Mouse (Mus musculus) kidney, adult 2 months (tissue): Measurements from ENCODE around the gene Kif27. TPM values are rescaled to one million over a fixed set of nuclear protein-coding genes. Genes with fewer than 3 reads are reported as not detected.

Source experiments
- DNase-seq: peaks from one replicate; pipeline ENCODE4 v3.0.0; 2021
- H3K27ac ChIP-seq: fragments of 200-500 bp; 2 replicates; pipeline ENCODE4 v1.5.1; 2012; ENCODE audit warnings: low read depth, low read length, control low read depth, inconsistent platforms; ENCODE audit not compliant: insufficient read depth
- H3K27me3 ChIP-seq: fragments of 200-500 bp; replicated peaks from 2 replicates; pipeline ENCODE4 v1.6.1; 2012; ENCODE audit warnings: mild to moderate bottlenecking, moderate library complexity, low read length, inconsistent platforms; ENCODE audit not compliant: control insufficient read depth, insufficient read depth
- H3K36me3 ChIP-seq: fragments of 200-500 bp; 2 replicates; pipeline ENCODE4 v1.6.1; 2012; ENCODE audit warnings: mild to moderate bottlenecking, moderate library complexity, low read length, inconsistent platforms; ENCODE audit not compliant: control insufficient read depth, insufficient read depth
- H3K4me1 ChIP-seq: fragments of 200-500 bp; 2 replicates; pipeline ENCODE4 v1.6.1; 2011; ENCODE audit warnings: low read length; ENCODE audit not compliant: control insufficient read depth, insufficient read depth
- H3K4me3 ChIP-seq: fragments of 200-500 bp; 2 replicates; pipeline ENCODE4 v1.5.1; 2011; ENCODE audit warnings: mild to moderate bottlenecking, low read depth, low read length, control low read depth; ENCODE audit not compliant: insufficient read depth
- CTCF ChIP-seq: fragments of 200-500 bp; conservative IDR thresholded peaks from 2 replicates; pipeline ENCODE4 v1.5.1; 2011; ENCODE audit warnings: low read depth, mild to moderate bottlenecking, control low read depth, low read length, moderate library complexity, mixed read lengths; ENCODE audit not compliant: insufficient read depth, insufficient read length
- POLR2A ChIP-seq: fragments of 200-500 bp; IDR thresholded peaks from one replicate; pipeline ENCODE4 v1.6.1; 2011; ENCODE audit warnings: low read depth, low read length, control low read depth
- WGBS: fragments of 180-500 bp; shearing (Covaris S2); methylation state at CpG from one replicate; pipeline ENCODE4 v1.1.7; 2018; 5-methylcytosine and 5-hydroxymethylcytosine counted together
- polyA plus RNA-seq: library from polyadenylated mRNA; depleted of rRNA; stranded (reverse); fragments of >200 nt; gene quantifications from 2 replicates; pipeline ENCODE4 v1.2.3, GENCODE M21; 2012; rRNA removed

Kif27 gene
- polyA plus RNA-seq, 1 experiment = 0.22 TPM

DNA sequence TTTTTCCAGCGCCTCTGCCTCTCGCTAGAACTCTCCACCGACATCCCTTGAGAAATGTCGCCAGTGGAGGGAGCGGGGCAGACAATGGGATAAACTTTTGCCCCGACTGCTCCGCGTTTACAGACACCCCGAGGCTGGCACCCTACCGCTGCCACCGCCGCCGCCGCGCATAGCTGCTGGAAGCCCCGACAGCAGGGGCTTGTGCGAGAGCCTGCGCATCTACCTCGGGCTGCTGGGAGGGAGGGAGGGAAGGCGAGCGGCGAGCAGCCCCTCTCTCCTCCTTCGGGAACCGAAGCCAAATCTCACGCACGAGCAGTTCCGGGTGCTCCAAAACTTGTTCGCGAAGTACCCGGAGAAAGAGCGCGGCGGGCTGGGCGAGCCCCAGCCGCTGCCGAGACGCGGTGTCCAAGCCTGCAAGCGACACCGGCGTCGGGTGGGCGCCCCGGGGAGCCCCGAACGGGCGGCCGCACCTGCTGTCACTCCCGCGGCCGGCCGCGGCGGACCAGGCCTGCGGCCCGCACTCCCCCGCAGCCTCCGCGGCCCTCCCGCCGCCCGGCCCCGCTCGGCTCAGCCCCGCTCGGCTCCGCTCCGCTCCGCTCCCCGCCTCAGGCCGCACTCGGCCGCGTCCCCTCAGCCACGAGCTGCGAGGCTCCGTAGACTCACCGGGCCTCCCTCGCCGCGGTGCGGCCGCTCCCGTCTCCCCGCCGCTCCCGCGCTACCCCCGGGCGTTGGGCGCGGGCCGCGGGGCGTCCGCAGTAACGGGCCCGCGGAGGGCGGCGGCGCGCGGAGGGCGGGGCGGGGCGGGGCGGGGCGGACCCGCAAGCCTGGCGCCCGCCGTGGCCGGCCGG, 85.3 kb downstream of the Kif27 start:
- no peaks in the 10 kb centered on the region for H3K27me3 ChIP-seq
- TF ChIP-seq POLR2A (no peak), CTCF (no peak)
- H3K27ac ChIP-seq = peak overlapping the region; percentile 51
- peak; percentile 39 for DNase-seq
- WGBS = 2% methylated on average over 114 of the region's 115 CpGs
- no peaks in the 10 kb centered on the region for H3K36me3 ChIP-seq
- peaks cover 5% of the 10 kb centered on the region; the same call in 1 of the 2 replicates for H3K4me1 ChIP-seq
- peak overlapping the region; percentile 100 for H3K4me3 ChIP-seq

DNA sequence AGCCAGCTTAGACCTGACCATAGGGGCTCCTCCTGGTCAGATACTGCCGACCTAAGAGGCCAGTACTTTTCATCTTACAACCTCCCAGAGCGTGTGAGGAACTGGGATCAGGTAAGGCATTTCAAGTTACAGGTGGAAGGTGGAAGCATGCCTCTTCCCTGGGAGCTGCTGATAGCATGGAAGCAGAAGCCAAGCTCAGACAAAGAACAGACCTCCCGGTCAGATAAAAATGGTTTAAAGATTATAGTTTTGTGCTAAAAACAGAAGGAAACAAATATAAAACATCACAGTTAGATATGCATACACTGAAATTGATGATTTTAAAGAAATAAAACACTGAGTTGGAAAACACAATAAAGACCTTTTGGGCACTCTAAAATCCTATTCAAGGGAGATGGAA, 92.1 kb downstream of the Kif27 start:
- H3K27ac ChIP-seq = no peak overlapping the region
- WGBS = 63% methylated on average over 3 of the region's 3 CpGs
- H3K4me3 ChIP-seq = no peak overlapping the region
- no peaks in the 10 kb centered on the region for H3K27me3 ChIP-seq
- no peaks in the 10 kb centered on the region for H3K4me1 ChIP-seq
- no peaks in the 10 kb centered on the region for H3K36me3 ChIP-seq
- TF ChIP-seq CTCF (no peak), POLR2A (no peak)
- DNase-seq = no peak

DNA sequence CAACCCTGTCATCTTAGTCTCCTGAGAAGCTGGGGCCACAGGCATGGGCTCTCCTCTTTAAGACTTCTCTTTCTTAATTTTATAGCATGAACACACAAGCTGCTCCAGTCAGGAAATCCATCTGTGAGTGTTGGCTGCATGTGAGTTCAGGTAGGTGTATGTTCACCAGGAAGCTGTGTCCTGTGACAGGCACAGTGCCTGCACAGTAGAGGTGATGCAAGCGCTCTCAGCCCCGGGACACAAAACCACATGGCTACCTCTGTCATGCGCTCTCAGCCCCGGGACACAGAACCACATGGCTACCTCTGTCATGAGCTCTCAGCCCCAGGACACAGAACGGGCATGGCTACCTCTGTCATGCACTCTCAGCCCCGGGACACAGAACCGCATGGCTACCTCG, 95.4 kb downstream of the Kif27 start:
- DNase-seq = no peak
- Histone ChIP-seq H3K4me1 (no peaks in the 10 kb centered on the region), H3K4me3 (no peak overlapping the region), H3K27me3 (no peaks in the 10 kb centered on the region), H3K27ac (no peak overlapping the region), H3K36me3 (peaks cover 3% of the 10 kb centered on the region)
- TF ChIP-seq POLR2A = no peak
- no peak for TF ChIP-seq CTCF
- WGBS = 87% methylated on average over 8 of the region's 8 CpGs

DNA sequence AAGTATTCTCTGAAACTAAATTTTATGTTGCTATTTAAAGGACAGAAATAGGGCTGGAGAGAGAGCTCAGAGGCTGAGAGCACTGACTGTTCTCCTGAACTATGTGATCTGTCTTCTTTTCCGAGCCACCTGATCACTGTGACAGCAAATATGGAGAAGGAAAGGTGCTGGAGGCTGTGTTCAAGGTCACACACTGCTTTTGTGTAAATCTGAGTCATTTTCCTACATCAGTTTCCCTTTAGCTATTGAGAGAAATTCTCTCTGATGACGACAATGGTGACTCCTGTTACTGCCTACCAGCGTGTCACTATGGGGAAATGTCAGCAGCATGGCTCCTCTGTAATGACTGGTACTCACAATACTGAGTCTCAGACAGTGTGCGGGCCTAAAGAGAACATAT, 97.2 kb downstream of the Kif27 start:
- Histone ChIP-seq H3K4me1 (no peaks in the 10 kb centered on the region), H3K27ac (no peak overlapping the region), H3K4me3 (no peak overlapping the region), H3K36me3 (peaks cover 3% of the 10 kb centered on the region), H3K27me3 (no peaks in the 10 kb centered on the region)
- WGBS = 90% methylated on average over 4 of the region's 4 CpGs
- DNase-seq = no peak
- TF ChIP-seq CTCF = no peak
- no peak for TF ChIP-seq POLR2A

DNA sequence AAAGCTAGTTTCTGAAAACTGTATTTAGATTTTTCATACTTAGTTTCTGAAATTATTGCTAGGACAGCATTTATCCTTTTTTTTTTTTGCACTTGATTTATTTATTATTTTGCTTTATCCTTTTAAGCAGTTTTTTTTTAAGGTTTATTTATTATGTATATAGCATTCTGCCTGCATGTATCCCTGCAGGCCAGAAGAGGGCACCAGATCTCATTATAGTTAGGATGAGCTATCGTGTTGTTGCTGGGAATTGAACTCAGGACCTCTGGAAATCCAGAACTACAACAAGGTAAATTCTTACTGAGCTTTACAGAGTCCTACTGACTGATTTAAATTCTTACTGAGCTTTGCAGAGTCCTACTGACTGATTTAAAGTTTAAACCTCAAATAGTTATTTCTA, 105.7 kb downstream of the Kif27 start:
- Histone ChIP-seq H3K4me3 (no peak overlapping the region), H3K36me3 (peaks cover 2% of the 10 kb centered on the region; the same call in 1 of the 2 replicates), H3K4me1 (no peaks in the 10 kb centered on the region), H3K27me3 (no peaks in the 10 kb centered on the region), H3K27ac (no peak overlapping the region)
- WGBS = 85% methylated on average over 1 of the region's 1 CpGs
- no peak for TF ChIP-seq POLR2A
- TF ChIP-seq CTCF = no peak
- no peak for DNase-seq

DNA sequence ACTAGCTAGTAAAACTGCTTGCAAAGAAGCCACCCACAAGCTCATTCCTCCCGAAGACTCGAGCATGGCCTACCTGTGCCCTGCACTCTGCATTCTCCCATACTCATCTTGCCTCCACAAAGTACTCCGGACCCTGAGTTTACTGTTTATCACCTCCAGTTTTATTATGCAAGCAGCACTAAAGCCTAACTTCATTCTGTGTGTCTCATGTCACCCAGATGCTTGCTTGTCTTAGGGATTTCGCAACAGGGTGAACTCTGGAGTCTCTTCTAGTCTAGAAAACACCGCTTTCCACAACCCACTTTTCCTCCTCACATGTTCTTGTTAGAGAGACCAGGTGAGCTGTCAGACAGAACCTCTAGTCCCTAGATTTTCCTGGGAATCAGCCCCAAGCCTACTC, 110.0 kb downstream of the Kif27 start:
- Histone ChIP-seq H3K4me1 (no peaks in the 10 kb centered on the region), H3K27ac (no peak overlapping the region), H3K27me3 (no peaks in the 10 kb centered on the region), H3K4me3 (no peak overlapping the region), H3K36me3 (peaks cover 2% of the 10 kb centered on the region; the same call in 1 of the 2 replicates)
- TF ChIP-seq POLR2A = no peak
- TF ChIP-seq CTCF = no peak
- DNase-seq = peak; percentile 18
- 75% methylated on average over 5 of the region's 5 CpGs for WGBS

Other genes with a start within 250 kb of the Kif27 start
- gene Klhl3, start 245.5 kb downstream of the Kif27 start, polyA plus RNA-seq = 24.7 and 26.3 TPM in 2 replicates
- gene Hnrnpa0, start 230.6 kb downstream of the Kif27 start, polyA plus RNA-seq = 38.3 and 46.8 TPM in 2 replicates
- 21.0 and 27.4 TPM in 2 replicates for gene Idnk, start 201.5 kb downstream of the Kif27 start, polyA plus RNA-seq
- 111 and 134 TPM in 2 replicates for gene Ubqln1, start 143.5 kb downstream of the Kif27 start, polyA plus RNA-seq
- 11.0 and 11.9 TPM in 2 replicates for gene Gkap1, start 83.4 kb downstream of the Kif27 start, polyA plus RNA-seq
- 25.2 and 33.8 TPM in 2 replicates for gene 2210016F16Rik, start 26.1 kb upstream of the Kif27 start, polyA plus RNA-seq
- 7.1 and 9.0 TPM in 2 replicates for gene Rmi1, start 43.1 kb upstream of the Kif27 start, polyA plus RNA-seq
- 175 and 211 TPM in 2 replicates for gene Hnrnpk, start 44.2 kb upstream of the Kif27 start, polyA plus RNA-seq